Mouse (Mus musculus): ENCODE measurements around the gene Fmo5.

GRCm38 (mm10) chr3:97624611-97625010 lies 4.0 kb upstream of the Fmo5 start:
- no peak for TF ChIP-seq POLR2A (IDR thresholded peaks at IDR 0.05; ENCODE audit: borderline replicate concordance, extremely low read depth, low read depth, low read length)
- TF ChIP-seq CTCF (IDR thresholded peaks at IDR 0.05; ENCODE audit: insufficient read depth, low read length): no peak

Measured in lung, adult 2 months (tissue).